Mouse (Mus musculus) embryonic facial prominence, embryonic 13.5 days (tissue): ENCODE measurements around the gene Fmo2. TPM values are rescaled to one million over a fixed set of nuclear protein-coding genes. Genes with fewer than 3 reads are reported as not detected.
A peak's percentile ranks its signal among the peaks of the same experiment; 100 is the strongest.

Source experiments
- ATAC-seq: fragments of 200-750 bp; cut with Nextera tagmentation; 2 replicates; pipeline ENCODE4 v1.8.0; 2017; ENCODE audit warnings: low read depth; ENCODE audit not compliant: insufficient number of reproducible peaks, insufficient read depth, low FRiP score, low TSS enrichment
- H3K27ac ChIP-seq: fragments of 300-500 bp; sonication (generic); 2 replicates; pipeline ENCODE4 v1.5.1; 2015; ENCODE audit warnings: moderate library complexity, mild to moderate bottlenecking, inconsistent platforms
- H3K27me3 ChIP-seq: fragments of 300-500 bp; sonication (generic); 2 replicates; pipeline ENCODE4 v1.6.1; 2015; ENCODE audit warnings: mild to moderate bottlenecking, inconsistent platforms
- H3K36me3 ChIP-seq: fragments of 300-500 bp; sonication (generic); 2 replicates; pipeline ENCODE4 v1.6.1; 2015; ENCODE audit warnings: mild to moderate bottlenecking, inconsistent platforms
- H3K4me1 ChIP-seq: fragments of 300-500 bp; sonication (generic); 2 replicates; pipeline ENCODE4 v1.6.1; 2015; ENCODE audit warnings: inconsistent platforms
- H3K4me2 ChIP-seq: fragments of 300-500 bp; sonication (generic); 2 replicates; pipeline ENCODE4 v1.6.1; 2015; ENCODE audit warnings: moderate library complexity, mild to moderate bottlenecking, inconsistent platforms
- H3K4me3 ChIP-seq: fragments of 300-500 bp; sonication (generic); 2 replicates; pipeline ENCODE4 v1.5.1; 2015; ENCODE audit warnings: mild to moderate bottlenecking, inconsistent platforms
- H3K9ac ChIP-seq: fragments of 300-500 bp; sonication (generic); 2 replicates; pipeline ENCODE4 v1.6.1; 2015; ENCODE audit warnings: mild to moderate bottlenecking, inconsistent platforms
- H3K9me3 ChIP-seq: fragments of 300-500 bp; sonication (generic); 2 replicates; pipeline ENCODE4 v1.6.1; 2016; ENCODE audit warnings: inconsistent platforms
- WGBS: fragments of 180-500 bp; shearing (Covaris S2); methylation state at CpG from one replicate; pipeline ENCODE4 v1.1.7; 2015; ENCODE audit warnings: mixed read lengths; 5-methylcytosine and 5-hydroxymethylcytosine counted together
- polyA plus RNA-seq: library from polyadenylated mRNA; unstranded; fragments of >200 nt; fragmentation: Nextera tagmentation; extraction: Ambion mirVana; gene quantifications from 2 replicates; pipeline ENCODE4 v1.2.1, GENCODE M21; 2015

Fmo2 gene
- polyA plus RNA-seq, 1 experiment from 2014 or later = 3.3 TPM

DNA sequence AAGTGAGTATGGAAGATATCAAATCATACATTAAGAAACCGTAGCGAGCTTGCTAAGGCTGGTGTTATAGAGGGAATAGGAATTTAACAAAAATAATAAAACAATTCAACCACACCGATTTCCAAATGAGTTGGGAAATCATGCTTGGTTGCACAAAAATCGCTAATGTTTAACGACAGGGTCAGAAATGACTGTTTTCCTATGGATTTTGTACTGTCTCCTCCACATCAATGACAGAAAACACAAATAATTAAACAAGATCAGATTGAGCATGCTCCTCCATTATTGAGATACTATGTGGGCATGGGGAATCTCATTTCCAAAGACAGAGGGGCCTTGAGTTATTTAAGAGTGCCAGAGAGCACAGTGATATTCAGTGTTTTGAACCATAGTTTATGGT is 34.2 kb downstream of the Fmo2 start:
- Histone ChIP-seq H3K27ac (no peak overlapping the region), H3K27me3 (no peaks in the 10 kb centered on the region), H3K4me2 (no peak overlapping the region), H3K36me3 (no peaks in the 10 kb centered on the region), H3K4me3 (no peak overlapping the region), H3K9me3 (no peaks in the 10 kb centered on the region), H3K4me1 (peaks cover 19% of the 10 kb centered on the region), H3K9ac (no peak overlapping the region)
- WGBS = 92% methylated on average over 5 of the region's 5 CpGs
- no peak for ATAC-seq

DNA sequence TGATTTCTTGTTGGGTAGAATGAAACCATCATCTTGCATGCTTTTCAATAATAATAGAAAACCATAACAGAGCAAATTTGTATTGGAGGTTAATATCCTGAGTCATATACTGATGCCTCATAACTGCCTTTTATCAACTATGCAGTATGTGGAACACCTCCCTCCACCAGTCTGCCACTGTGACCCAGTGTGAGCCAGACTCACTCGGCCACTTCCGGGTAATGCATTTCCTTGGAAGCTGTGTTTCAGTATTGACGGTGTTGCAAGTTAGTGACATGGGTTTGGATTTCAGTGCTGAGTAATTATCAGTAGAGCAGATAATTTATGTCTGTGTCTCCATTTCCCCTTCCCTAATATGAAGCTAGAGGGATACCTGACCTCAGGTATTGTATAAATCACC is 34.9 kb downstream of the Fmo2 start:
- H3K36me3 ChIP-seq = no peaks in the 10 kb centered on the region
- H3K27me3 ChIP-seq = no peaks in the 10 kb centered on the region
- no peaks in the 10 kb centered on the region for H3K9me3 ChIP-seq
- H3K27ac ChIP-seq = no peak overlapping the region
- H3K4me2 ChIP-seq = no peak overlapping the region
- peaks cover 25% of the 10 kb centered on the region for H3K4me1 ChIP-seq
- H3K9ac ChIP-seq = no peak overlapping the region
- ATAC-seq = no peak
- no peak overlapping the region for H3K4me3 ChIP-seq
- WGBS = 80% methylated on average over 3 of the region's 3 CpGs

DNA sequence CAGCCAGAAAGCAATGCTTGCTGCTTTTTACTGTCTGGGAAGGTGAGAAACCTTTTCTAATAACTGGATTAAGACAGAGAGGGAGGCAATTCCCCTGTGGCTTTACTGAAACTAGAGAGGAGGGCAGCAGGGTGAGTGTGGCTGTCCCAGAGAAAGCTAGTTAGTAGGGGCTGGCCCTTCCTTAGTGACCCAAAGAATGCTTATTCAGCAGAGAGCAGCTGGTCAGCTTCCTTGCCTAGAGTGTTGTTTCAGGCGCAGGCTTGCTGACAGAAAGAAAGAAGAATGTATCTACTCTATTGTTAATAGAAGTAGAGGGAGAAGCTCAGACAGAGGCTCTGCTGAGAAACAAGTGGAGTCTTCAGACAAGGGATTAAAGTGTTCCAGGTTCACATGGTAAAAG is 36.2 kb downstream of the Fmo2 start:
- WGBS = 33% methylated on average over 1 of the region's 1 CpGs
- no peak for ATAC-seq
- Histone ChIP-seq H3K36me3 (no peaks in the 10 kb centered on the region), H3K27ac (no peak overlapping the region), H3K9ac (no peak overlapping the region), H3K9me3 (no peaks in the 10 kb centered on the region), H3K4me2 (no peak overlapping the region), H3K4me3 (no peak overlapping the region), H3K4me1 (peaks cover 33% of the 10 kb centered on the region), H3K27me3 (no peaks in the 10 kb centered on the region)

DNA sequence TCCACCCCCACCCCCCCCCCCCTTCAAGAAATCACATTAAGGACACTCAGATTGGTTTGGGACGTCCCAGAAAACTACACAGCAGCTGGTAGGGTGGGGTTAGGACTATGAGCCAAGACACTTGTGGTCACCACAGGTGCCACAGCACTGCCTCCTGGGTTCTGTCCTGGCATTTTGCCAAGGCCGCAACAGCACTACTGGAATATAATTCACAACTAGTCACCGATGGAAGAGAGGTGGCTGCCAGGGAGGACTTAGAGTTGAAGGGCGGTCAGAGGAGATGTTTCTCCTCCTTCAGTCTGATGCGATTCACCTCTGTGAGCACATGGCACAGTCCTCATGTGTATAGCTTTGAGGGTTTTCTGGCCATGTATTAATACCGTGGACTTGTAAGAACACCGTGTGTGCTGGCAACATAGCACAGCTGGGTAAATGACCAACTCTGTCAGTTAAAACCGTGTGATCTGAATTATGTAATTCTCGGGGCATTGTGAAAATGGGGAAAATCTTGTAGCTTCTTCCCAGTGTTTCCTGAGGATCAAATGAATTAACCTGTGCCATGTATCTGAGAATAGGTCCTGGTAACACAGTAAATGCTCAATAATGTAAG is 38.4 kb downstream of the Fmo2 start:
- Histone ChIP-seq H3K9me3 (no peaks in the 10 kb centered on the region), H3K27ac (peak overlapping the region; percentile 88; the same call in 1 of the 2 replicates), H3K9ac (no peak overlapping the region), H3K4me1 (peaks cover 34% of the 10 kb centered on the region), H3K36me3 (no peaks in the 10 kb centered on the region), H3K27me3 (no peaks in the 10 kb centered on the region), H3K4me3 (no peak overlapping the region), H3K4me2 (peak overlapping the region; percentile 55)
- WGBS = 64% methylated on average over 9 of the region's 9 CpGs
- peak; percentile 29; the same call in 1 of the 2 replicates for ATAC-seq

DNA sequence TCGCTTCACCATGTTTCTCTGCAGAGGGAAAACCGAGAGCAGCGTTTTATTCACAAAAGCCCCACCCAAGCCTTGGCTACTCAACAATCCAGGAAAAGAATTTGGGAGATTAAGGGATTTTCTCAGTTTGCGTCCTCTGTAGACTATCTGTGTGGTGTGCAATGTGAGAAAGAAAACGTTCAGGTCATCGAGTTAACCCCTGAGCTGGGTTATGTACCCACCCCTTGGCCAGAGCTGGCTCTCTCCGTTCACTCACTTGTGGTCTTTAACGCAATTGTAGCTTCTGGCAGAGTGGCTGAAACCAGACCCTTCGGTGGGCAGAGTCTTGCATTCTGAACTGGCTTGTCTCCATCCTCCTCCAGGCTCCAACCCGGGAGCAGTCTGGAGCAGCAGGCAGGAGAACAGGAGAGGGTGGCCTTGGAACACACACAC is 39.0 kb downstream of the Fmo2 start:
- Histone ChIP-seq H3K36me3 (no peaks in the 10 kb centered on the region), H3K27ac (peak overlapping the region; percentile 88), H3K4me2 (peak overlapping the region; percentile 55), H3K9me3 (no peaks in the 10 kb centered on the region), H3K4me3 (peak overlapping the region; percentile 30), H3K9ac (0 out of 2 replicates have a peak overlapping the region, but pooled peaks have one; percentile 27), H3K27me3 (no peaks in the 10 kb centered on the region), H3K4me1 (peaks cover 34% of the 10 kb centered on the region)
- peak; percentile 60; the same call in 1 of the 2 replicates for ATAC-seq
- 22% methylated on average over 10 of the region's 10 CpGs for WGBS

DNA sequence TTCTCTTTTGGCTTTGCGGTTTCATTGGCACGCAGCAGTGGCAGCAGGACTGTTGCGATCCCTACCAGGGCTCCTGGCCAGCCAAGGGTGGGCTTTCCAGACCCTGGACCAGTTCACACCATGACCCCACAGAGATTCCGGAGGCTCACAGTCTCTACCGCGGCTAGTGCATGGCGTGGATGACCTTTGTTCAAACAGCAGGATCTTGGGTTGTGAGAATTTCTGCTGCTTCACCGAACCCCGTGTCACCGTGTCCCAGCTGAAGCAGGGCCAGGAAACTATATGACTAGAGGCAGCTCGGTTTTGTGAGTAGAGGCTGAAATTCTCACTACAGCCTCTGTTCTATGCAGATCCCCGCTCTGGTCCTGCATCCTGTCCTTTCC is 39.8 kb downstream of the Fmo2 start:
- Histone ChIP-seq H3K27me3 (no peaks in the 10 kb centered on the region), H3K4me2 (peak overlapping the region; percentile 55), H3K9ac (peak overlapping the region; percentile 65), H3K9me3 (no peaks in the 10 kb centered on the region), H3K4me1 (peaks cover 34% of the 10 kb centered on the region), H3K27ac (peak overlapping the region; percentile 88), H3K36me3 (no peaks in the 10 kb centered on the region), H3K4me3 (peak overlapping the region; percentile 30)
- ATAC-seq = no peak
- WGBS = 43% methylated on average over 12 of the region's 12 CpGs

DNA sequence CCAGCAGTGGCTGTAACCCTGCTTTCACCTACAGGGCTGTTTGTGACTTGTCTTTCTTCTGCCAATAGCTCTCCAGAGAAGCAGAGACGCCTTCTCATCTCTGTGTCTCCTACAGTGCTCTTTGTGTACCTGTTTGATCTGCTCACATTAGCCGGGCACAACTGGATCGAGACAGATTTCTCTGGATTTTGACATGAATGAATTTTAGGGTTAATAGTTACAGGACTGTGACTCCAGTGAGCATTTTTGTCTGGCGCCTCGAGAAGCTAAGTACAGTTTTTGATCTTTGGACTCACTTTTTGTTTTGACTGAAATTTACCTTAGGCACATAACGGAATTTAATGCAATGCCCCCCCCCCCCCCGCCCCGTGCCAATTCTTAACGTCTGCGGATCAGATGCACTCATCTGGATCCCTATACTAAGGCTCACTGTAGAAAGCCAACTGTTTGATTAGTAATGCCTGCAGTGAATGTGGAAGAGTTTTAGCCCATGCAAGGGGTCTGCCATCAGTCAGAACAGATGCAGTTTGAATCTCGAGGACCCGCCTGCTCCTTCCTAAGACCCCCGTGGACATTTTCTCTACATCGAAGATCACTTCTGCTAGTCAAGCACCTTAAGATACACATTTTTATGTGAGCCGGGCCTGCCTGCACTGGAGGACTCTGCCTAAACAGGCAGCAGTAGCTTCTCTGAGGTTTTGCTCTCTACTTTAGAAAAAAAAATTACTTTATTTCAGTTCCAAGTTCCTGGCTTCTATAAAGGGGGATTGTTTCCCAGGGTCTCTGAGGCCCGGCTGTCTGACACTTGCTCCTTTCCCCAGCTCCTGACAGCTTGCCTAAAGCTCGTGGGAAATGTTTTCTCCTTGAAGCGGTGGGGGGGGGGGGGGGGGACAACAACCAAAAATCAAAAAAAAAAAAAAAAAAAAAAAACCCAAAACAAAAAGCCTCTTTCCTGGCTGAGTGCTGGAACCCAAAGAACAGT is 40.5 kb downstream of the Fmo2 start:
- H3K4me2 ChIP-seq = peak overlapping the region; percentile 55
- no peaks in the 10 kb centered on the region for H3K36me3 ChIP-seq
- 22% methylated on average over 18 of the region's 18 CpGs for WGBS
- H3K9me3 ChIP-seq = no peaks in the 10 kb centered on the region
- H3K27me3 ChIP-seq = no peaks in the 10 kb centered on the region
- H3K4me3 ChIP-seq = peak overlapping the region; percentile 30
- ATAC-seq = no peak
- H3K27ac ChIP-seq = peak overlapping the region; percentile 88
- H3K4me1 ChIP-seq = peaks cover 41% of the 10 kb centered on the region
- peak overlapping the region; percentile 65 for H3K9ac ChIP-seq

DNA sequence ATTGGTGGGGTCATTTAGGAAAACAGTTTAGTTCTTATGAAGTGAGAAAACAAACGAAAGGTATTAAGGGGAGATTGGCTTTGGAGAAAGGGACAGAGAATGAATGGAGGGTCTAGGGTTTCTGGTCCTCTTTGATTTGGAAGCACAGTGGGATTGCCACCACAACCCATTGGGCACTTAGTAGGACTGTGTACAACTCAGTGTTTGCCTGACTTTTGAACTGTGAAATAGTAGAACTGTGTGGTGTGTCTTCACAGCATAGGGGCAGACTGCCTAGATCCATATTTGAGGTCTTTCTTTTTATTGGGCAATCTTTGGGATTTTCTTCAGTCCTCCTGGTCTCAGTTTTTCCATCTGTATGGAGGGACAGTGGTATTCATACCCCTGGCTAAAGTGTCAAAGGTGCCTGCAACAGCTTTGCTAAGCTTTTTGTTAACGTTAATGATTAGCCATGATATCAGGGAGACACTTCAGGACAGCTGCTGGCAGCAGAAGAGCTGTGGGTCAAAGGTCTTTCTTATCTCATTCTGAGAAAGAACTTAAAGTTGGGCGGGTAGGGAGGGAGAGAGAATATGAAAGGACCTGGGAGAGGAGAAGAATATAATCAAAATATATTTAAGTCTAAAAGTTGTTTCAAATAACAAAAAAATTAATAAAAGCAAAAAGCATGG is 44.6 kb downstream of the Fmo2 start:
- no peaks in the 10 kb centered on the region for H3K36me3 ChIP-seq
- H3K27ac ChIP-seq = peak overlapping the region; percentile 55; the same call in 1 of the 2 replicates
- 70% methylated on average over 3 of the region's 3 CpGs for WGBS
- no peaks in the 10 kb centered on the region for H3K27me3 ChIP-seq
- H3K4me1 ChIP-seq = peaks cover 28% of the 10 kb centered on the region
- H3K4me2 ChIP-seq = no peak overlapping the region
- no peak overlapping the region for H3K9ac ChIP-seq
- no peak for ATAC-seq
- H3K9me3 ChIP-seq = no peaks in the 10 kb centered on the region
- H3K4me3 ChIP-seq = no peak overlapping the region

DNA sequence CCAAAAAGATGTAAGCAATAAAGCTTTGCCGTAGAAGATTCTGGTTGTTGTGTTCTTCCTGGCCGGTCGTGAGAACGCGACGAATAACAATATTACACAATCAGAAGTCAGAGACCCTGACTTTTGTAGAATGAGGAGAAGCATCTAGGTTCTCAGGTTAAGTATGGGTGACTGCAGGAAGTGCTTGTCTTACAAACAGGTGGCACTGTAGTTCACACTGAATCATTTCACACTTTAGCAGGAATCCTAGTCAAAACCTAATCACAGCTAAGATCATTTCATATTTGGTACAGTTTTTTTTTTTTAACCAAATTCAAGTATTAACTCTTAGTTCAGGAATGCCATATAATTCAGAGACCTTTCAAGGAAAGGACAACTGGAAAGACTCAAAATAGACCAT is 51.0 kb downstream of the Fmo2 start:
- H3K4me2 ChIP-seq = no peak overlapping the region
- H3K27ac ChIP-seq = no peak overlapping the region
- no peaks in the 10 kb centered on the region for H3K27me3 ChIP-seq
- no peak for ATAC-seq
- H3K9me3 ChIP-seq = no peaks in the 10 kb centered on the region
- no peak overlapping the region for H3K9ac ChIP-seq
- H3K4me3 ChIP-seq = no peak overlapping the region
- H3K4me1 ChIP-seq = peaks cover under 1% of the 10 kb centered on the region; the same call in 1 of the 2 replicates
- WGBS = 94% methylated on average over 6 of the region's 6 CpGs
- H3K36me3 ChIP-seq = no peaks in the 10 kb centered on the region

DNA sequence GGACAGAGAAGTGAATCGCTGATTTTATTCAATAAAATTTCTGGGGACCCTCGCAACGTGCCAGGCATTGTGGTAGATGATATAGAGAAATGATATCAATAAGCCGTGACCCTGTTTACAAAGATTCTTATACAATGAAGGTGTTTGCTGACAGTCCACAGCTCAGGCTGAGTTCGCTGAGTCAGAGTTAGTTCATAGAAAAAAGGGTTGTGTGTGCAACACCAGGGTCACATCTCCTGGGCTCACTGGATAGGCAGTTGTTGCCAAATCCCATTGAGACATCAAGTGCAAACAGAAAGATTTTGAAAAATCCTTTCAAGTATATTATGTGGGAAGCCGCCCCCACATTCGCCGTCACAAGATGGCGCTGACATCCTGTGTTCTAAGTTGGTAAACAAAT is 58.3 kb downstream of the Fmo2 start:
- Histone ChIP-seq H3K4me3 (no peak overlapping the region), H3K4me1 (no peaks in the 10 kb centered on the region), H3K9me3 (no peaks in the 10 kb centered on the region), H3K4me2 (no peak overlapping the region), H3K27me3 (no peaks in the 10 kb centered on the region), H3K27ac (no peak overlapping the region), H3K9ac (no peak overlapping the region), H3K36me3 (no peaks in the 10 kb centered on the region)
- 95% methylated on average over 9 of the region's 9 CpGs for WGBS
- no peak for ATAC-seq

DNA sequence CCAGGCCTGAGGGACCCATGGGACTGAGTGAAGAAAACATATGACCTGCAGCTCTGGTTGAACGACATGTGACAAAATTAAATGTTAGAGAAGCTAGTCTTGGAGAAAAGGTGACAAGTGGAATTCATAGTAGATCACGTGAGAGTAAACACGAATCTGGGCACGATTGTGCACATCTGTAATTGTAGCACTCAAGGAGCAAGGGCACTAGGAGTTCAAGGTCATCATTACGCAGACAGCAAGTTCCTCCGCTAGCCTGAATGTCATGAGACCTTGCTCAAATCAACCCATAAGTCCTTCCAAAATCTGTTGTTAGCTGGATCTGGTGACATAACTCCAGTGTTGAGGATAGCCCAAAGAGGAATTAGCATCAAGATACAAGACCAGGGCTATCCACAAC is 59.5 kb downstream of the Fmo2 start:
- WGBS = 90% methylated on average over 6 of the region's 6 CpGs
- Histone ChIP-seq H3K4me2 (no peak overlapping the region), H3K9ac (no peak overlapping the region), H3K4me3 (no peak overlapping the region), H3K36me3 (no peaks in the 10 kb centered on the region), H3K4me1 (no peaks in the 10 kb centered on the region), H3K27me3 (no peaks in the 10 kb centered on the region), H3K9me3 (no peaks in the 10 kb centered on the region), H3K27ac (no peak overlapping the region)
- ATAC-seq = no peak
